In genomic region chr13:32371874-32372530, GRCm38 (mm10) we compare ENCODE assay signal across 18 mouse cellular contexts.
"Had no signal": no experiment of that assay in that cellular context is flagged by ENCODE, and none has a peak within 500 bp of the region (broad histone marks: within the 10 kb centered on the region; RNA-seq: fewer than 3 reads in every experiment).

No protein-coding gene starts in this region.

- H3K9ac ChIP-seq: kidney, embryonic 15.5 days; limb, embryonic 12.5 days; limb, embryonic 15.5 days; liver, embryonic 14.5 days; lung, embryonic 15.5 days; midbrain, embryonic 12.5 days had no signal

- H3K4me2 ChIP-seq: kidney, embryonic 15.5 days; limb, embryonic 12.5 days; limb, embryonic 15.5 days; liver, embryonic 11.5 days; lung, embryonic 15.5 days; midbrain, embryonic 12.5 days had no signal

- H3K4me3 ChIP-seq: kidney, embryonic 15.5 days; limb, embryonic 12.5 days; limb, embryonic 15.5 days; lung, embryonic 15.5 days; midbrain, embryonic 12.5 days had no signal

- H3K9me3 ChIP-seq: kidney, embryonic 15.5 days; limb, embryonic 15.5 days; lung, embryonic 15.5 days had no signal

- H3K4me1 ChIP-seq: kidney, embryonic 15.5 days; limb, embryonic 12.5 days; limb, embryonic 15.5 days; lung, embryonic 15.5 days; midbrain, embryonic 12.5 days had no signal

- H3K36me3 ChIP-seq: kidney, embryonic 15.5 days; limb, embryonic 12.5 days; limb, embryonic 15.5 days; lung, embryonic 15.5 days; midbrain, embryonic 12.5 days had no signal

- DNase-seq: kidney, adult 11 months; kidney, adult 8-10 months; kidney, postnatal 10 days; kidney, postnatal 36 days; left cerebral cortex, postnatal 4 days; lung, adult 18-20 months; lung, postnatal 14 days; thymus, adult 18-20 months; thymus, postnatal 4 days had no signal

- H3K27ac ChIP-seq: kidney, embryonic 15.5 days; limb, embryonic 12.5 days; limb, embryonic 15.5 days; liver, embryonic 14.5 days; lung, embryonic 15.5 days; macrophage; midbrain, embryonic 12.5 days had no signal

- ATAC-seq: midbrain, embryonic 16.5 days had no signal

- H3K27me3 ChIP-seq: kidney, embryonic 15.5 days; limb, embryonic 12.5 days; limb, embryonic 15.5 days; lung, embryonic 15.5 days; midbrain, embryonic 12.5 days had no signal
